Mouse (Mus musculus) CH12.LX (cell line): ENCODE measurements around the gene Gm17268.

Source experiments
- CHD2 ChIP-seq: IDR thresholded peaks from 2 replicates; pipeline ENCODE4 v1.6.1; 2011; ENCODE audit warnings: low read length, improper control_type of control experiment
- CTCF ChIP-seq, 2 experiments: IDR thresholded peaks in 1 of 2; conservative IDR thresholded peaks in 1 of 2; 2 replicates each; pipeline ENCODE4 v1.5.1; 2011 to 2012; ENCODE audit warnings: low read depth in 2 of 2, low read length in 2 of 2, improper control_type of control experiment in 1 of 2, inconsistent platforms in 1 of 2, mild to moderate bottlenecking in 1 of 2, moderate library complexity in 1 of 2
- E2F4 ChIP-seq: IDR thresholded peaks from 2 replicates; pipeline ENCODE4 v1.6.1; 2011; ENCODE audit warnings: low read depth, low read length, improper control_type of control experiment; ENCODE audit not compliant: insufficient replicate concordance
- EP300 ChIP-seq: IDR thresholded peaks from 2 replicates; pipeline ENCODE4 v1.6.1; 2011; ENCODE audit warnings: low read length, improper control_type of control experiment
- MAFK ChIP-seq: IDR thresholded peaks from 2 replicates; pipeline ENCODE4 v1.6.1; 2011; ENCODE audit warnings: low read length, improper control_type of control experiment; ENCODE audit not compliant: insufficient replicate concordance
- MAX ChIP-seq: IDR thresholded peaks from 2 replicates; pipeline ENCODE4 v1.6.1; 2011; ENCODE audit warnings: low read length, improper control_type of control experiment
- NELFE ChIP-seq: IDR thresholded peaks from 2 replicates; pipeline ENCODE4 v1.6.1; 2011; ENCODE audit warnings: low read depth, low read length, improper control_type of control experiment
- NRF1 ChIP-seq: IDR thresholded peaks from 2 replicates; pipeline ENCODE4 v1.6.1; 2014; ENCODE audit warnings: low read depth, mild to moderate bottlenecking, inconsistent platforms, low read length, improper control_type of control experiment, moderate library complexity
- POLR2A ChIP-seq: IDR thresholded peaks from 2 replicates; pipeline ENCODE4 v1.6.1; 2011; ENCODE audit warnings: low read depth, mild to moderate bottlenecking, improper control_type of control experiment, low read length
- USF1 ChIP-seq: IDR thresholded peaks from 2 replicates; pipeline ENCODE4 v1.6.1; 2014; ENCODE audit warnings: low read depth, mild to moderate bottlenecking, inconsistent platforms, low read length, improper control_type of control experiment
- ZC3H11A ChIP-seq: IDR thresholded peaks from 2 replicates; pipeline ENCODE4 v1.6.1; 2012; ENCODE audit warnings: low read depth, mild to moderate bottlenecking, inconsistent platforms, low read length, improper control_type of control experiment

GRCm38 (mm10) chr11:82066953-82067571 is 28.7 kb upstream of the Gm17268 start:
- no peak for TF ChIP-seq USF1
- TF ChIP-seq CTCF (conservative IDR thresholded peaks at IDR 0.05 in 1 of 2, IDR thresholded peaks at IDR 0.05 in 1 of 2; ENCODE audit: low read depth in 2 of 2, low read length in 2 of 2), result no peak
- TF ChIP-seq MAFK, result no peak
- TF ChIP-seq POLR2A, result no peak
- no peak for TF ChIP-seq CHD2
- no peak for TF ChIP-seq EP300
- TF ChIP-seq NRF1, result no peak
- no peak for TF ChIP-seq E2F4
- TF ChIP-seq ZC3H11A, result no peak
- no peak for TF ChIP-seq NELFE
- no peak for TF ChIP-seq MAX
